Comparison of ENCODE assay signal across 8 mouse cellular contexts in genomic region chr2:3348422-3348821, GRCm38 (mm10). TPM values are rescaled to one million over a fixed set of nuclear protein-coding genes. Genes with fewer than 3 reads are reported as not detected.
"Had no signal": no experiment of that assay in that cellular context is flagged by ENCODE, and none has a peak within 500 bp of the region (broad histone marks: within the 10 kb centered on the region; RNA-seq: fewer than 3 reads in every experiment).

No protein-coding gene starts in this region.

- ATAC-seq: midbrain, embryonic 13.5 days had no signal

- DNase-seq: right cerebral cortex, postnatal 14 days; thymus, adult 18-20 months; thymus, postnatal 36 days had no signal

RNA-seq across cellular contexts. Expression of gene Acbd7, which starts 12.5 kb away (rescaled TPM):
- total RNA-seq: megakaryocyte progenitor cell, adult 5-6 weeks; monocyte, adult 5-6 weeks; neutrophil, adult 5-6 weeks had no signal

RNA-seq across cellular contexts. Expression of gene Olah, which starts 48.6 kb away (rescaled TPM):
- total RNA-seq: megakaryocyte progenitor cell, adult 5-6 weeks; midbrain, postnatal 0 days; monocyte, adult 5-6 weeks; neutrophil, adult 5-6 weeks had no signal
